Mouse (Mus musculus) kidney, adult 8-10 months (tissue): ENCODE measurements at regions not wholly inside any gene's neighbourhood (a gene's known extent, or its start where the extent isn't known, plus 50 kb on each side); places are given as distances from the start of the nearest gene placed in this dataset.

Source experiments
- DNase-seq, 2 experiments: peaks; one replicate each; pipeline ENCODE4 v3.0.0; 2022

DNA sequence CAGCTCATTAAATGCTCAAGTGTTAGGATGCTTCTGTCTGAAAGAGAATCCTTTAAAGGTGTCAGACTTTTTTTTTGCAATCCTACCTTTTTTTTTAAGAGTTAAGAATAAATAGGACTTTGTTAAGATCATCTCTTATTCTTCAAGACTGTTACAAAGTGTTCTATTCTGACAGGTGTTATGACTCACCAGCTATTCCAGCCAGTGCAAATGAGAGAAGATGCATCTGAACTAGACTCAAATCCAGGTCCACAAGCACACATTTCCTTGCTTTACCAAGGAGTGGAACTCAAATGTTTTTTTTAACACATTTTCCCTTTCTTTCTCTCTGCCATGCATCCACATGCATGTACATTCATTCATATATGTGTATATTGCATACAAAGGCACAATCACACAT, 98.4 kb upstream of the Atp10a start:
- DNase-seq = no peak

DNA sequence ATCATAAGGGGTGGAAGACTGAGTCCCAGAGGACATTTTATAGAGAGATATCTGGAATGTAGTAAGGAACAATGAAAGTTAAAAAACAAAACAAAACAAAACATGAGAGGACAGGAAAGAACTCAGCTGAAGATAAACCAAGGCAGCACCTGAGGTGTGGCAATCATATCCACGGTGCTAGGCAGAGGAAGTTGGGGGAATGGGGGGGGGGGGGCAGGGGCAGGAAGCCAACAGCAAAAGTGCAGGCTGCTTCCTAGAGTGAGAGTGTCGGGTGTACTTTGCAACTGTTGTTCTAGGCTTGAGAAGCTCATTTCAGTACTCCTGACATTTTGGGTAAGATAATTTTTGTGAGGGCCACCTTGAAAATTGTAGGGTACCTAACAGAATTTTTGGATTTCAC, 87.2 kb upstream of the Atp10a start:
- no peak for DNase-seq

DNA sequence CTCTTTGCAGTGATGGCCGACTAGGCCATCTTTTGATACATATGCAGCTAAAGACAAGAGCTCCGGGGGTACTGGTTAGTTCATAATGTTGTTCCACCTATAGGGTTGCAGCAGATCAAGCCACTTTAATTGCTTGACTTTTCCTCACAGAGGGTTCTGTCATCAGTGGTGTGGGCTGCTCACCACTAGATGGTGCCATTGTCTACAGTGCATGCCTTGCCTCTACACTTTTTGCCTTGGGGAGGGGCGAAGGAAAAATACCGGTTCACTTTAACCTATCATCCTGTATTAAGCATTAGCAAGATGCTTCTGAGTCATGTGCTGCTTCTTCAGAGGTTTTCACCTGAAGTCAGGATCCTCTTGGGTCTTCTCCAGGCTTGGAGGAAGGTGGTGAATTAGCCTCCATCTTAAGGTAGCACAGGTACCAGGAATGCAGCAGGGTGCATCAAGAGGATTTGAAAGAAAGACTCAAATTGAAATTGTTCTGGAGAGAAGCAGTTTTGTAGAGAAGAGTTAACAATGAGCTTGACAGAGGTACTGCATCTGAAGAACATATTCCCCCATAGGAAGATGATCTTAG, 71.6 kb upstream of the Atp10a start:
- peak; percentile 8 to 47 for DNase-seq

DNA sequence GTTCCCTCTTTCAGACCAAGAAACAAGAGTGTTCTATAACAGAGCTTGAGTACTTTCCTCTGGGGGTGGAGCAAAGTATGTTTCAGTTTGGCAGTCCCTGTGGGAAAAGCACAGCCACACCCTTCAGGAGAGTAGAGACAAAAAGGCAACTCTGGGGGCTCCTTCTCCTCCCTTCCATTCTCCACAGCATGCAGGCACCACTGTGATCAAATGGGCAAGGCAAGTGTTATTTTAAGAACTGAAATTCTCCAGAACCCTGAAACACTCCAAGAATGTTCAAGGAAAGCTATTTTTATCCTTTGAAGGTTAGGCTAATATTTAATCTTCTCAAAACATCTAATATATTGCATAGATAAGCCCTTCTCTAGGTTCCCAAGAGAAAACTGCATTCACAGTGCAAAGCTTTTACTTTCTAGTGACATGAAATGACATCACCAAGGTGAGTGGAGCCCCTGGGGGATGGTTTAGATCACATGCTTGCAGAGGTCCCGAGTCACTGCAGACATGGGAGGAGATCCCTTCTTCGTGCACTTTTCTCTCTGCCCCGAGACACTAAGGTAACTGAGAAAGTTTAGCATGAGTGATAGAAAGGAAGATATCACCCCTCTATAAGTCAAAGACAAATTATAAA, 70.2 kb upstream of the Atp10a start:
- DNase-seq = no peak

DNA sequence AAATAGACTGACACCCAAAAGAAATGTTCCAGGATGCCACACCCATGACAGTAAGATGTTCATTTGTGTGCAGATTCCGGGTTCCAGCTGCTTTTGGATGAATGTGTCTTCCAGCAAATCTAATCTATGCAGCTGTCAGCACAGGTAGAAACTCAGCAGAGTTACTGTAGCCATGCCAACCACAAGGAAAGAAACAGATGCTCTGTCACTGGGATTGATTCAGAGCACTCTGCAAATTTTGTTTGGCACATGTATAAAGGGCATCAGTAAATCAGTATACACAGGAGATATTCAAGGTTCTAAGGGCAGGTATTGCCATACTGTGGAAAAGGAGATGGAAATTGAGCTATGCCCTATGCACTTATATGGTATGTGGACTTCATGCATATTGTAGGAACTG, 60.0 kb upstream of the Atp10a start:
- no peak for DNase-seq
